Mouse (Mus musculus) liver, embryonic 14.5 days (tissue): ENCODE measurements around the gene Enoph1. TPM values are rescaled to one million over a fixed set of nuclear protein-coding genes. Genes with fewer than 3 reads are reported as not detected.

Experiments
- ATAC-seq: fragments of 200-750 bp; cut with Nextera tagmentation; 2 replicates; pipeline ENCODE4 v1.8.0; 2017; ENCODE audit warnings: moderate number of reproducible peaks, mild to moderate bottlenecking, moderate library complexity; ENCODE audit not compliant: insufficient read depth
- DNase-seq, 3 experiments: peaks; one replicate each; pipeline ENCODE4 v3.0.0-alpha.2; 2012 to 2013; ENCODE audit warnings: low read depth in 3 of 3, low spot score in 3 of 3
- H3K27ac ChIP-seq: fragments of 300-500 bp; sonication (generic); 2 replicates; pipeline ENCODE4 v1.5.1; 2014; ENCODE audit warnings: moderate library complexity, mild to moderate bottlenecking, control low read depth, inconsistent platforms
- H3K27me3 ChIP-seq: fragments of 300-500 bp; sonication (generic); 2 replicates; pipeline ENCODE4 v1.6.1; 2014; ENCODE audit warnings: mild to moderate bottlenecking, low read length, moderate library complexity; ENCODE audit not compliant: control insufficient read depth, insufficient read depth
- H3K36me3 ChIP-seq: fragments of 300-500 bp; sonication (generic); replicated peaks from 2 replicates; pipeline ENCODE4 v1.6.1; 2014; ENCODE audit warnings: low read depth; ENCODE audit not compliant: control insufficient read depth, insufficient read depth
- H3K4me1 ChIP-seq, 2 experiments: fragments of 200-500 bp in 1 of 2; fragments of 300-500 bp in 1 of 2; sonication (generic) in 1 of 2; replicated peaks; 2 replicates each; pipeline ENCODE4 v1.6.1; 2012 to 2014; ENCODE audit warnings: antibody characterized with exemption in 1 of 2, inconsistent platforms in 1 of 2, low read length in 1 of 2; ENCODE audit not compliant: control insufficient read depth in 2 of 2, insufficient read depth in 2 of 2
- H3K4me2 ChIP-seq: fragments of 300-500 bp; sonication (generic); 2 replicates; pipeline ENCODE4 v1.6.1; 2014; ENCODE audit warnings: low read depth, mild to moderate bottlenecking, control low read depth, moderate library complexity
- H3K4me3 ChIP-seq, 2 experiments: fragments of 200-500 bp in 1 of 2; fragments of 300-500 bp in 1 of 2; sonication (generic) in 1 of 2; 2 replicates each; pipeline ENCODE4 v1.5.1; 2012 to 2014; ENCODE audit warnings: low read depth in 2 of 2, low read length in 2 of 2, mild to moderate bottlenecking in 2 of 2, control low read depth in 1 of 2, inconsistent platforms in 1 of 2, moderate library complexity in 1 of 2; ENCODE audit not compliant: insufficient read depth in 1 of 2
- H3K9ac ChIP-seq: fragments of 300-500 bp; sonication (generic); replicated peaks from 2 replicates; pipeline ENCODE4 v1.6.1; 2014; ENCODE audit warnings: mild to moderate bottlenecking, control low read depth, moderate library complexity
- H3K9me3 ChIP-seq: fragments of 300-500 bp; sonication (generic); 2 replicates; pipeline ENCODE4 v1.6.1; 2016; ENCODE audit warnings: low read length, mixed read lengths; ENCODE audit not compliant: control insufficient read depth
- CTCF ChIP-seq: IDR thresholded peaks from 2 replicates; pipeline ENCODE4 v1.5.1; 2016; ENCODE audit warnings: antibody characterized with exemption, low read depth, control low read depth
- EP300 ChIP-seq: IDR thresholded peaks from 2 replicates; pipeline ENCODE4 v1.6.1; 2016; ENCODE audit warnings: antibody characterized with exemption, low read depth
- WGBS: fragments of 180-500 bp; shearing (Covaris S2); extraction: QIAGEN DNeasy Blood & Tissue Kit; methylation state at CpG from one replicate; pipeline ENCODE4 v1.1.7; 2014; ENCODE audit not compliant: insufficient replicate concordance; 5-methylcytosine and 5-hydroxymethylcytosine counted together
- polyA plus RNA-seq, 2 experiments: library from polyadenylated mRNA; depleted of rRNA in 1 of 2; stranded (reverse) in 1 of 2; unstranded in 1 of 2; fragments of >200 nt; fragmentation: Nextera tagmentation in 1 of 2; extraction: Ambion mirVana in 1 of 2; gene quantifications; 2 replicates each; pipeline versions ENCODE4 v1.2.1 to v1.2.3; 2012 to 2014

The Enoph1 gene
- polyA plus RNA-seq, 2 experiments: 14.3 to 15.1 TPM

DNA sequence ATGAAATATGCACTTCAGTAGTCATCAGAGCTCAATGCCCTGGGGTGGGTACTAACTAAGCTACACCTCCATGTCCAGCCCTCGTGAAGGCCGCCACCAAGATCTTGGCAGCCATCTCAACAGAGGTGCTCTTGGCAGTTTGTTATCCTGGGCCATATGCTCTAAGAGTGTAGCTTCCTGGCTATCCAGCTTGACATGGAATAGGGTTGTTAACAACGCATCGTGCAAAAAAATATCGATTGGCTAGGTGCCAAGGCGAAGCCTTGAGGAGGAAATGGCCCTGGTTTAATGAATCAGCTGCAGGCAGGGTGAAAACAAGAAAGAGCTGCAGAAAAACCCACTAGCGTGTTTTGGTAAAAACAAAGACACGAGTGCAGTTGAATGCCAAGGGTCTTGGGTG, 45.3 kb downstream of the Enoph1 start:
- no peak overlapping the region for H3K9ac ChIP-seq
- no peak for DNase-seq
- H3K4me2 ChIP-seq: no peak overlapping the region
- no peaks in the 10 kb centered on the region for H3K27me3 ChIP-seq
- TF ChIP-seq CTCF (no peak), EP300 (no peak)
- no peak for ATAC-seq
- no peaks in the 10 kb centered on the region for H3K9me3 ChIP-seq
- 69% methylated on average over 8 of the region's 8 CpGs for WGBS
- H3K27ac ChIP-seq: no peak overlapping the region
- H3K4me3 ChIP-seq: no peak overlapping the region
- no peaks in the 10 kb centered on the region for H3K4me1 ChIP-seq
- no peaks in the 10 kb centered on the region for H3K36me3 ChIP-seq

DNA sequence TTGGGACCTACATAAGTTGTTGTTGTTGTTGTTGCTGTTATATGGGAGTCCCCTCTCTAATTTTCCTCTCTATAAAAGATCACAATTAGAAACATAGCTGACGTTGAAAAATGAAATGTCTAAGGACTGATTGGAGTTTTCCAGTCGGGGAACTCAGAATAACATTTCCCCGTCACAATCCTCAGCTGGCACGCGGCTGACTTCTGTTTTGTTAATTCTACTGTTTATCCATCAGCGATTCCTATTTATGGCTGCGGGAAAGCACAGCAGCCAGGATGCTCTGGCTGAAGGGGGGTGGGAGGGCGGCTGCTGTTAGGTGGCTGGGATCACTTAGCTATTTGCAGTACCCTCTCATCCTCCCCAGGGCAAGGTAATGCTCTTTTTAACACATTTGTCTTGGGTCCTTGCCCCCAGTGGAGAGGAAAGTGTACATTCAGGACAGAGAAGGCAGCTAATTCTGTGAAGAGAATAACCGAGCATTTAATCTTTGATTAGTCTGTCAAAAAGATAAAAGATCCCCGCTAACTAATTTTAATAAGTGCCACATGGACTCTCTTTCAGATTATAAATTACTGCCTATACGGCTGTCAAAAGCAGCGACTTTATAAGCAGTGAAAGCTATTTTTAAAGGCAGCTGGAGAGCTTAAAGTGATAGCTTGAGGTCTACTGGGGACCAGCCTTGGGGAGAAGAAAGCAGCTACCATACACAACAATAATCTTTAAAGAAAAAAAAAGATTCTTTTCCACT, 50.9 kb downstream of the Enoph1 start:
- Histone ChIP-seq H3K4me1 (no peaks in the 10 kb centered on the region), H3K36me3 (no peaks in the 10 kb centered on the region), H3K27me3 (no peaks in the 10 kb centered on the region), H3K9ac (no peak overlapping the region), H3K27ac (no peak overlapping the region), H3K4me2 (no peak overlapping the region), H3K4me3 (no peak overlapping the region), H3K9me3 (no peaks in the 10 kb centered on the region)
- WGBS: 57% methylated on average over 12 of the region's 12 CpGs
- ATAC-seq (no peak), DNase-seq (no peak)
- TF ChIP-seq CTCF (no peak), EP300 (no peak)

DNA sequence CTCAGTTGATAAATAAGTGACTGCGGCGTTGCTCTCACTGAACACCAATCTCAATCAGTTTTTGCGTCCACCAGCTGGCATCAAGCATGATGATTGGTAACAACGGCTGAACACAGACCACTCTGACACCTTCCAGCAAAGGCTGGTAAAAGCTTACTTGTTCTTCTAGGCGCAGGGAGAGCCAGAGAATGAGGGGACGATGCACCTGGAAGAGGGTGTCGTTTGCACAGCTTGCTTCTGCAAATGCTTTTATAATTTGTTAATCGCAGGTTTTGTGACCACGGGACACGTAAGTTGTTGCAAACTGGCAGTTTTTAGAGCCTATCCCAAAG, 51.4 kb downstream of the Enoph1 start:
- no peak for ATAC-seq
- no peak overlapping the region for H3K27ac ChIP-seq
- TF ChIP-seq CTCF: no peak
- TF ChIP-seq EP300: no peak

GRCm38 (mm10) chr5:100091602-100092001, 51.8 kb downstream of the Enoph1 start:
- 35% methylated on average over 17 of the region's 17 CpGs for WGBS
- no peaks in the 10 kb centered on the region for H3K27me3 ChIP-seq
- TF ChIP-seq EP300 (no peak), CTCF (no peak)
- DNase-seq (no peak), ATAC-seq (no peak)
- H3K27ac ChIP-seq: no peak overlapping the region
- no peaks in the 10 kb centered on the region for H3K36me3 ChIP-seq
- H3K4me3 ChIP-seq: no peak overlapping the region
- H3K9me3 ChIP-seq: no peaks in the 10 kb centered on the region
- no peaks in the 10 kb centered on the region for H3K4me1 ChIP-seq
- no peak overlapping the region for H3K4me2 ChIP-seq
- no peak overlapping the region for H3K9ac ChIP-seq

More for the DNA sequence above, 51.4 kb downstream of the Enoph1 start:
- no peaks in the 10 kb centered on the region for H3K36me3 ChIP-seq
- no peaks in the 10 kb centered on the region for H3K4me1 ChIP-seq
- H3K4me2 ChIP-seq: no peak overlapping the region
- H3K27me3 ChIP-seq: no peaks in the 10 kb centered on the region
- H3K4me3 ChIP-seq: no peak overlapping the region
- WGBS: 66% methylated on average over 10 of the region's 10 CpGs
- H3K9me3 ChIP-seq: no peaks in the 10 kb centered on the region
- DNase-seq: no peak
- no peak overlapping the region for H3K9ac ChIP-seq

GRCm38 (mm10) chr5:100096955-100097354, 57.2 kb downstream of the Enoph1 start:
- DNase-seq (no peak), ATAC-seq (no peak)
- no peak overlapping the region for H3K9ac ChIP-seq
- H3K4me1 ChIP-seq: no peaks in the 10 kb centered on the region
- no peak overlapping the region for H3K4me3 ChIP-seq
- no peak for TF ChIP-seq EP300
- no peak for TF ChIP-seq CTCF
- H3K4me2 ChIP-seq: no peak overlapping the region
- no peaks in the 10 kb centered on the region for H3K9me3 ChIP-seq
- WGBS: 47% methylated on average over 5 of the region's 5 CpGs
- no peaks in the 10 kb centered on the region for H3K36me3 ChIP-seq
- H3K27me3 ChIP-seq: no peaks in the 10 kb centered on the region
- H3K27ac ChIP-seq: no peak overlapping the region
